Mouse (Mus musculus) CH12.LX (cell line): ENCODE data around the gene Gm20388. TPM values are rescaled to one million over a fixed set of nuclear protein-coding genes. Genes with fewer than 3 reads are reported as not detected.
A peak's percentile ranks its signal among the peaks of the same experiment; 100 is the strongest.
"Not testable (repeated sequence)": the region's sequence is repeated elsewhere in the genome, so short reads cannot be mapped to it uniquely, and the experiment has no call there.

Experiments used
- DNase-seq: peaks from one replicate; pipeline ENCODE4 v3.0.0-alpha.2; 2013; ENCODE audit errors: extremely low read depth
- H3K27ac ChIP-seq: 2 replicates; pipeline ENCODE4 v1.5.1; 2012; ENCODE audit warnings: low read depth, mild to moderate bottlenecking, control low read depth, moderate library complexity; ENCODE audit not compliant: insufficient read depth
- H3K27me3 ChIP-seq: replicated peaks from 2 replicates; pipeline ENCODE3; 2012; ENCODE audit warnings: inconsistent platforms
- H3K36me3 ChIP-seq, 2 experiments: replicated peaks in 1 of 2; 2 replicates each; pipeline versions ENCODE3 to v1.6.1; 2012; ENCODE audit warnings: inconsistent platforms in 1 of 2, low read length in 1 of 2, mild to moderate bottlenecking in 1 of 2, mixed read lengths in 1 of 2, moderate library complexity in 1 of 2; ENCODE audit not compliant: control insufficient read depth in 1 of 2, insufficient read depth in 1 of 2
- H3K4me1 ChIP-seq, 2 experiments: 2 replicates each; pipeline ENCODE4 v1.6.1; 2012; ENCODE audit warnings: inconsistent platforms in 1 of 2, moderate library complexity in 1 of 2; ENCODE audit not compliant: insufficient read depth in 2 of 2, control insufficient read depth in 1 of 2
- H3K4me2 ChIP-seq: 2 replicates; pipeline ENCODE4 v1.6.1; 2012; ENCODE audit warnings: low read depth, mild to moderate bottlenecking, control low read depth; ENCODE audit not compliant: poor library complexity, insufficient read depth, severe bottlenecking
- H3K4me3 ChIP-seq, 3 experiments: fragments of 150-350 bp in 1 of 3; sonication (generic) in 1 of 3; replicated peaks in 1 of 3; 2 replicates each; pipeline versions ENCODE3 to v1.5.1; 2011 to 2012; ENCODE audit warnings: low read depth in 2 of 3, low read length in 2 of 3, mild to moderate bottlenecking in 2 of 3, moderate library complexity in 2 of 3, control low read depth in 1 of 3, improper control_type of control experiment in 1 of 3, inconsistent platforms in 1 of 3, mixed read lengths in 1 of 3; ENCODE audit not compliant: poor library complexity in 1 of 3
- H3K79me2 ChIP-seq: replicated peaks from 2 replicates; pipeline ENCODE4 v1.6.1; 2012; ENCODE audit warnings: mild to moderate bottlenecking, moderate library complexity; ENCODE audit not compliant: control insufficient read depth, poor library complexity, insufficient read depth, severe bottlenecking; ENCODE audit errors: extremely low read depth
- H3K9ac ChIP-seq: 2 replicates; pipeline ENCODE4 v1.6.1; 2012; ENCODE audit warnings: low read depth, mild to moderate bottlenecking, control low read depth, moderate library complexity; ENCODE audit not compliant: insufficient read depth
- H3K9me3 ChIP-seq: replicated peaks from 2 replicates; pipeline ENCODE3; 2012; ENCODE audit warnings: low read length, inconsistent platforms, mixed read lengths
- BHLHE40 ChIP-seq: IDR thresholded peaks from 2 replicates; pipeline ENCODE4 v1.6.1; 2011; ENCODE audit warnings: mild to moderate bottlenecking, low read depth, low read length, improper control_type of control experiment
- EP300 ChIP-seq: IDR thresholded peaks from 2 replicates; pipeline ENCODE4 v1.6.1; 2011; ENCODE audit warnings: low read length, improper control_type of control experiment
- ETS1 ChIP-seq: conservative IDR thresholded peaks from 2 replicates; pipeline ENCODE4 v1.6.1; 2012; ENCODE audit warnings: low read depth, mild to moderate bottlenecking, inconsistent platforms, low read length, improper control_type of control experiment, moderate library complexity
- IRF4 ChIP-seq: IDR thresholded peaks from 2 replicates; pipeline ENCODE4 v1.6.1; 2014; ENCODE audit warnings: low read depth, mild to moderate bottlenecking, inconsistent platforms, low read length, improper control_type of control experiment
- MAX ChIP-seq: IDR thresholded peaks from 2 replicates; pipeline ENCODE4 v1.6.1; 2011; ENCODE audit warnings: low read length, improper control_type of control experiment
- MXI1 ChIP-seq: IDR thresholded peaks from 2 replicates; pipeline ENCODE4 v1.6.1; 2011; ENCODE audit warnings: mild to moderate bottlenecking, low read depth, low read length, improper control_type of control experiment
- MYC ChIP-seq: IDR thresholded peaks from 2 replicates; pipeline ENCODE4 v1.6.1; 2011; ENCODE audit warnings: low read depth, mild to moderate bottlenecking, improper control_type of control experiment, low read length
- POLR2A ChIP-seq: IDR thresholded peaks from 2 replicates; pipeline ENCODE4 v1.6.1; 2011; ENCODE audit warnings: low read depth, mild to moderate bottlenecking, improper control_type of control experiment, low read length
- SIN3A ChIP-seq: IDR thresholded peaks from 2 replicates; pipeline ENCODE4 v1.6.1; 2012; ENCODE audit warnings: low read length, improper control_type of control experiment, inconsistent platforms
- TBP ChIP-seq: conservative IDR thresholded peaks from 2 replicates; pipeline ENCODE4 v1.6.1; 2011; ENCODE audit warnings: low read depth, low read length, improper control_type of control experiment
- TCF12 ChIP-seq: IDR thresholded peaks from 2 replicates; pipeline ENCODE4 v1.6.1; 2014; ENCODE audit warnings: low read depth, mild to moderate bottlenecking, inconsistent platforms, low read length, improper control_type of control experiment
- ZNF384 ChIP-seq: IDR thresholded peaks from 2 replicates; pipeline ENCODE4 v1.6.1; 2012; ENCODE audit warnings: low read depth, low read length, improper control_type of control experiment, inconsistent platforms
- dilution Hi-C: fragments of 300-500 bp; cut with MboI; formaldehyde crosslinking; loops from 2 replicates; pipeline ENCODE4 v1.14.3; 2020; ENCODE audit warnings: low sequenced_read_pairs; ENCODE audit not compliant: extremely low pct_unique_long_range_greater_than_20kb, extremely low pct_ligation_motif_present
- in situ Hi-C: fragments of 300-500 bp; cut with MboI; formaldehyde crosslinking; loops from 3 replicates; pipeline ENCODE4 v1.14.3; 2019; ENCODE audit warnings: low sequenced_read_pairs, low pct_ligation_motif_present, low pct_unique_long_range_greater_than_20kb, mixed read lengths
- polyA plus RNA-seq: library from polyadenylated mRNA; unstranded; fragments of >175 nt; gene quantifications from 2 replicates; pipeline ENCODE4 v1.2.1, GENCODE M21; 2012; ENCODE audit warnings: low read depth; ENCODE audit not compliant: insufficient read length
- total RNA-seq, 2 experiments: library from RNA; depleted of rRNA; stranded (reverse); fragments of 300-350 nt in 1 of 2; fragments of >200 nt in 1 of 2; gene quantifications; 2 replicates each; pipeline ENCODE4 v1.2.3; 2012 to 2014

Gene Gm20388
- total and polyA plus RNA-seq, 3 experiments: 14.8 to 26.3 (median 22.2) TPM

GRCm38 (mm10) chr8:123467476-123467875, 3556.8 kb downstream of the Gm20388 start:
- 0 out of 2 replicates have a peak overlapping the region, but pooled peaks have one; percentile 30 for H3K9ac ChIP-seq

GRCm38 (mm10) chr8:123472991-123473390, 3562.3 kb downstream of the Gm20388 start:
- H3K79me2 ChIP-seq, in situ Hi-C loops, H3K9me3 ChIP-seq, H3K27ac ChIP-seq, dilution Hi-C loops, H3K9ac ChIP-seq, H3K27me3 ChIP-seq, H3K36me3 ChIP-seq, DNase-seq, H3K4me3 ChIP-seq, H3K4me2 ChIP-seq: not testable (repeated sequence)
- peaks cover 13 to 23% of the 10 kb centered on the region in 2 experiments for H3K4me1 ChIP-seq

More at GRCm38 (mm10) chr8:123467476-123467875, 3556.8 kb downstream of the Gm20388 start:
- H3K9me3 ChIP-seq: peaks cover 5% of the 10 kb centered on the region
- no peak for TF ChIP-seq TBP
- TF ChIP-seq BHLHE40: no peak
- peak; percentile 58; the same call in 1 of the 2 replicates for TF ChIP-seq IRF4
- 0 out of 2 replicates have a peak, but pooled peaks have one; percentile 5 for TF ChIP-seq EP300
- H3K4me1 ChIP-seq: peaks cover 5 to 19% of the 10 kb centered on the region in 2 experiments
- no peak overlapping the region for H3K4me3 ChIP-seq
- dilution Hi-C loops: no loop called here
- no peak overlapping the region for H3K4me2 ChIP-seq
- in situ Hi-C loops: no loop called here
- H3K36me3 ChIP-seq: peaks cover 0 to 14% of the 10 kb centered on the region in 2 experiments
- H3K27me3 ChIP-seq: no peaks in the 10 kb centered on the region
- DNase-seq: no peak
- H3K79me2 ChIP-seq: no peaks in the 10 kb centered on the region
- H3K27ac ChIP-seq: no peak overlapping the region

GRCm38 (mm10) chr8:123474549-123474948, 3563.9 kb downstream of the Gm20388 start:
- H3K4me3 ChIP-seq, H3K27me3 ChIP-seq, H3K27ac ChIP-seq, in situ Hi-C loops, dilution Hi-C loops, H3K36me3 ChIP-seq, H3K9me3 ChIP-seq: not testable (repeated sequence)
- DNase-seq: peak; percentile 33
- peak; percentile 90 for TF ChIP-seq ZNF384
- TF ChIP-seq ETS1: peak; percentile 61
- 0 out of 2 replicates have a peak, but pooled peaks have one; percentile 18 for TF ChIP-seq POLR2A
- peak; percentile 66 for TF ChIP-seq TCF12
- peak; percentile 50 for TF ChIP-seq EP300
- peak; percentile 42; the same call in 1 of the 2 replicates for TF ChIP-seq SIN3A
- TF ChIP-seq MYC: peak; percentile 70; the same call in 1 of the 2 replicates
- peak; percentile 86 for TF ChIP-seq IRF4
- TF ChIP-seq BHLHE40: peak; percentile 74
- peak; percentile 78 for TF ChIP-seq MAX
- TF ChIP-seq MXI1: peak; percentile 79
- 0 out of 2 replicates have a peak overlapping the region, but pooled peaks have one; percentile 25 for H3K9ac ChIP-seq
- H3K4me2 ChIP-seq: peak overlapping the region; percentile 72
- H3K4me1 ChIP-seq: peaks cover 15 to 31% of the 10 kb centered on the region in 2 experiments
- H3K79me2 ChIP-seq: peaks cover 12% of the 10 kb centered on the region
